Mouse (Mus musculus) layer of hippocampus, postnatal 25 days (tissue): ENCODE measurements around the gene Xrcc1. TPM values are rescaled to one million over a fixed set of nuclear protein-coding genes. Genes with fewer than 3 reads are reported as not detected.

Experiments used
- DNase-seq, 2 experiments: peaks; one replicate each; pipeline ENCODE4 v3.0.0; 2022; ENCODE audit warnings: mixed read lengths in 2 of 2, low spot score in 1 of 2; ENCODE audit errors: extremely low spot score in 1 of 2
- total RNA-seq, 2 experiments: library from RNA; stranded (reverse); gene quantifications; 2 replicates each; pipeline ENCODE4 v1.2.3; 2021

Xrcc1 gene
- total RNA-seq, 2 experiments from 2014 or later = 34.8 to 43.0 TPM

DNA sequence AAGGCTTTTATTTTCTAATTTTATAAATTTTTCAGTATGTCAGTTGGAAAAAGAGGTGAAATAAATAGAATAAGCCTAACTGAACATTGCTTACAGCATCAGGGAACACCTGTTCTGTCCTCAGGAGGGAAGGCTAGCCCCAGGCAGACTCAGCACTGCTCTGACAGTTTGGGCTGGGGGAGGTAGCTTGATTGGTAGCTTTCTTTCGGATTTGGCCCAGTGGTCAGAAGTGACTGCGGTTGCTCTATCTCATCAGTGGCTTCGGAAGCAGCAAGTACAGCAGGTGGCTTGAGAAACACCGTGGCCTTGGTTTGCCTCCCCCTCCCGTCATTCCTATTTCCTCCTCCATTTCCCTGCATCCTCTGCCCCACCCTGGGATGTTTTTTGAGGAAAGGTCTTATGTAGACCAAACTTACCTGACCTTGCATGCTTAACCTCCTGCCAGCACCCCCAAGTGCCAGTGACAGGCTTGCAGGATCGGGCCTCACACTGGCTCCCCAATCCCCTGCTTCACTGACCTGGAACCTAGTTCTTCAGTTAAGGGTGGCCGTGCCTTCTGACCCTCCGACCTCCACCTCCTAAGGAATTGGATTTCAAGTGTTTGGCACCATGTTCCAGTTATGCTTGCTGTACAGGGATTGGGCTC lies 17.2 kb downstream of the Xrcc1 start:
- DNase-seq = no peak

GRCm38 (mm10) chr7:24563837-24564206 lies 17.7 kb downstream of the Xrcc1 start:
- DNase-seq = no peak

DNA sequence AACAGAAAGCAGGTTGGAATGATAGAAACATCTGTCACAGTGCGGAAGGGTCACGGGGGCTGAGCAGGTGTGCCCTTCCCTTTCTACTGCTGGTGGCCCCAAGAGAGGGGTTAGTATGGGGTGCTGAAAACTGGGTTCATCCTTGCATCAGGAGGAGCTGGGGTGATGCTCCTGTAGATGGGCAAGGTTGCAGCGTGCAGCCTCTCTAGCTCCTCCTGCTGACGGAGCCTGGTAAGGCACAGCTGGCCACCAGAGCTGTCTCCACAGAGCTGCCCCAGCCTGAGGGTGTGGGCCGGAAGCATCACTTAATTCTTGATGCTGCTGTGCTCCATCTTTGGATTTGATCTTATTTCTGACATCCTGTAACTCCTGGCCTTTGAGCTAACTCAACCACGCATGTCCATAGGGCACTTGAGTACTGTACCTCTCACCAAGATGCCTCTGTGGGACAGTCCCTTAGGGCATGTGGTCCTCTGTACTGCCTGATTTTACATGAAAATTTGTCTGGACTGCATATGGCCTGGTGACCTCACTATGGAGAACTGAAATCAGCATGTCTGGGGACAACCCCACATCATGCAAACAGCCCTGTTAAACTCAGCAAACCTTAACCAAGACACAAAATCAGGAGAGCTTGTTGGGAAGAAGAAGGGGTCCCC lies 18.6 kb downstream of the Xrcc1 start:
- peak; percentile 34 to 79 for DNase-seq

DNA sequence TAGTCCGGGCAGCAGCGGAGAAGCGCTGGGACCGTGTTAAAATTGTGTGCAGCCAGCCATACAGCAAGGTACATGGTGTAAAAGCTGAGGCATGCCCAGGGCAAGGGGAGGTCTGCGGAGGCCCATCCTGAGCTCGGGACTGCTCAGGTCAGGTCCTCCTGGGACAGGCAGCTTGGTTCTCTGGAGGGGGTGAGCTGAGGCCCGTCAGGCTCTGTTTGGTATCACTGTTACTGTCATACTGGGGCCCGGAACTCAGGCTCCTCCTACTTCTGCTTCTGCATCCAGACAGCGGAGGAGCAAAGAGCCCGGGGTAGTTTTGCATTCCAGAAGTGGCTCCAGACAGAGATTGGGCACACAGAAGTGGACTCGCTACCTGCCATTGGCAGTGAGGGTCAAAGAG lies 19.5 kb downstream of the Xrcc1 start:
- no peak for DNase-seq

DNA sequence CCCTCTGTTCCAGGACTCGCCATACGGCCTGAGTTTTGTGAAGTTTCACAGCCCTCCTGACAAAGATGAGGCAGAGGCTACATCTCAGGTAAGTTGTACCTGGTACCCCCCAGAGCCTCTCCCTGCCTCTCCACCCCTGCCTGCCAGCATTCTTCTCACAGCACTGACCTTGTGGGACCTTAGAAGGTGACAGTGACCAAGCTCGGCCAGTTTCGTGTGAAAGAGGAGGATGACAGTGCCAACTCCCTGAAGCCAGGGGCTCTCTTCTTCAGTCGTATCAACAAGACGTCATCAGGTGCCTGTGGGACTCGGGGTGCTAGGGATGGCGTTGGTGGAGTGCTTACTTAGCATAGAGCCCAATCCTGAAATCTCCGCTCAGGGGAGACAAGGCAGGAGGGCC lies 20.1 kb downstream of the Xrcc1 start:
- DNase-seq = no peak

GRCm38 (mm10) chr7:24568512-24568911 lies 22.4 kb downstream of the Xrcc1 start:
- no peak for DNase-seq

DNA sequence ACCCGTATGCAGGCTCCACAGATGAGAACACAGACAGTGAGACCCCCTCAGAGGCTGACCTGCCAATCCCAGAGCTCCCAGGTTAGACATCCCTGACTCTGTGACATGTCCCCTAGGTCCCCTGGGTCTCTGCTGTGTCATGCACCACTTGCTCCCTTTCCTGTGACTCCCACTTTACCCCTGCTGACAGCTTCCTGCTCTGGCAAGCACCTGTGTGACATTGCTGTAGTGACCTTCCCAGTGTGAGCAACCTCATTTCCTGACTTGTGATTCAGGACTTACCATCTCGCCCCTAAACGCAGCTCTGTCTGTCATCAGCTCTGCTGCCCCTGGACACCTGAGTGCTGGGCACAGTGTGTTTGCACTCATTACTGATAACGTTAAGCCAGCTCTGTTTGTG lies 25.0 kb downstream of the Xrcc1 start:
- no peak for DNase-seq

- no peak for DNase-seq
Observed at GRCm38 (mm10) chr7:24572455-24572854, 26.4 kb downstream of the Xrcc1 start.

DNA sequence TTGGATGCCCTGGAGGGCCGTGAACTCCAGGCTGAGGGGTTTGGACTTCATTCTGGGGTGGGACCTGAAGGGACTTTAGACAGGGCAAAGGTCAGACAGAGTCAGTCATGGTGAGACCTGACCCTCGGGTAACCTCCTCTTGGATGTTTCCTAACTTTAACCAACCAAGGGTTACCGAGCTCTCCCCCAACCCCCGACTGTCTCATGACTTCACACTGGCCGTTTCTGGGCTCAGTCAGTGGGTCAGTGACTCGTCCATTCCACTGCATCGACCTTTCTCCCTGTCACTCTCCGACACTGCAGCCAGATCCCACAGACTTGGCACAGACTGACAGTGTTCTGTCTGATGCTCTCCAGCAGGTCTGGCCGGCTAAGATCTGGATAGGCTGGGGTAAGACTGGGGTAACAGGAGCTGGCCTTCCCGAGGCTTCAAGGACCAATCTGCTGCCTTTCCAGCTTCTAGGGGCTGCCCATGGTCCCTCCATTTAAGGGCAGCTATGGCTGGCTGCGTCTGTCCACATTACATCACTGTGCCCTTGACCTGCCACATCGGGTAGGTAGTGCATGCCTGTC lies 28.2 kb downstream of the Xrcc1 start:
- DNase-seq = no peak

GRCm38 (mm10) chr7:24577811-24578210 lies 31.7 kb downstream of the Xrcc1 start:
- no peak for DNase-seq

DNA sequence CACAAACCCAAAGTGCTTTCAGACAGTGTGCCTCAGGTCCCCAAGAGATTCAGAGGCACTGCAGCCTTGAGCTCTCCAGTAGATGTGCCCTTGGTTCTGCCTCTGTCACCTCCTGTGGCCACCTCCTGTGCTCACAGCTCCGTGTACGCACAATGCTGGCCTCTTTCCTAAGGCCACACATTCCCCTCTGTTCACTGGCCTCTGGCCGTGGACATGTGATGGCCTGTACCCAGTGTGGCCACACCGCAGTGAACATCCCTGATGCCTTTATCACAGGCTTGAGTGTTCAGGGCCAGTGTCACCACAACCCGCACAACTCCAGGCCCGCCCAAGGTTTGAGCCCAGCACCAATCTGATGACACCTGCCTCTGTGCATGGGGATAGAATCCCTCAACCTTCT lies 38.8 kb downstream of the Xrcc1 start:
- DNase-seq = no peak

GRCm38 (mm10) chr7:24585995-24586394 lies 39.9 kb downstream of the Xrcc1 start:
- DNase-seq = no peak

DNA sequence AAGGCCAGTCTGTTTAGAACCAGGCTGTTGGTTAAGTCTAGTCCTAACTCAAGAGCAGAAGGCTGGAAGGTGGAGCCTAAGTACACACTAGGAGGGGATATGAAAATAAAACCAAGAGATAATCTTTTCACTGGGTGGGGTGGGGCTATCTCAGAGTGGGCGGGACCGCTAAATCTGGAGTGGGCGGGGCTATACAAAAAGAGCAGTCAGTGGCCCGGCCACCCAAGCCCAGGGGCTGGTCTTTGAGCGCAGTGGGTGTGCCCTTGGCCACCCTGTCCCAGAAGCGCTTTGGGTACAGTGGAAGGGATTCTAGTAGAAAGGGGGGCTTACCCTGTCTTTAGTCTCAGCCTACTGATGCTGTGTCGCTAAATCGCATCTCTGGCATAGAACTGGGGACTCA lies 40.7 kb downstream of the Xrcc1 start:
- no peak for DNase-seq

GRCm38 (mm10) chr7:24587330-24588105 lies 41.4 kb downstream of the Xrcc1 start, which contains the start of the genes Ethe1 and Zfp575:
TSS of gene Ethe1 (plus strand) at chr7:24587543.
TSS of gene Zfp575 (minus strand) at chr7:24587641.
- peak; percentile 76 to 82 for DNase-seq

DNA sequence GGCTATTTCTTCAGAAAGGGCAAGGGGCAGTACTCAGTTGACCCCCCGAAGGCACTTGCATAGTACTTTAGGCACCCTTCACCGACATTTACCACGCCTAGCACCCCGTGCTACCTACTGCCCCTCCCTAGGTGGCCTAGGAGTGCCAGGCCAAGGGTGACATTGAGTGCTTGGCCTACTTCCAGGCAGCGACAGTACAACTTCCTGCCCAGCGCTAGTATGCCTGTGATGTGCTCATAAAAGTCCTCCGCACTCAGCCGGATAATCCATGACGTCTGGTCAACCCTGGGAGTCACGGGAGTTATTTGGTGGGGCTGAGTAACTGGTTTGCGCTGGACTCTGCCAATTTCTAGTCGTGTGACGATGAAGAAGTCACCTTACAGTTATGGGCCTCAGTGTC lies 42.2 kb downstream of the Xrcc1 start:
- DNase-seq = no peak

GRCm38 (mm10) chr7:24591735-24592134 lies 45.6 kb downstream of the Xrcc1 start:
- no peak for DNase-seq

GRCm38 (mm10) chr7:24592163-24592562 lies 46.1 kb downstream of the Xrcc1 start:
- no peak for DNase-seq

GRCm38 (mm10) chr7:24592781-24593180 lies 46.7 kb downstream of the Xrcc1 start:
- no peak for DNase-seq

DNA sequence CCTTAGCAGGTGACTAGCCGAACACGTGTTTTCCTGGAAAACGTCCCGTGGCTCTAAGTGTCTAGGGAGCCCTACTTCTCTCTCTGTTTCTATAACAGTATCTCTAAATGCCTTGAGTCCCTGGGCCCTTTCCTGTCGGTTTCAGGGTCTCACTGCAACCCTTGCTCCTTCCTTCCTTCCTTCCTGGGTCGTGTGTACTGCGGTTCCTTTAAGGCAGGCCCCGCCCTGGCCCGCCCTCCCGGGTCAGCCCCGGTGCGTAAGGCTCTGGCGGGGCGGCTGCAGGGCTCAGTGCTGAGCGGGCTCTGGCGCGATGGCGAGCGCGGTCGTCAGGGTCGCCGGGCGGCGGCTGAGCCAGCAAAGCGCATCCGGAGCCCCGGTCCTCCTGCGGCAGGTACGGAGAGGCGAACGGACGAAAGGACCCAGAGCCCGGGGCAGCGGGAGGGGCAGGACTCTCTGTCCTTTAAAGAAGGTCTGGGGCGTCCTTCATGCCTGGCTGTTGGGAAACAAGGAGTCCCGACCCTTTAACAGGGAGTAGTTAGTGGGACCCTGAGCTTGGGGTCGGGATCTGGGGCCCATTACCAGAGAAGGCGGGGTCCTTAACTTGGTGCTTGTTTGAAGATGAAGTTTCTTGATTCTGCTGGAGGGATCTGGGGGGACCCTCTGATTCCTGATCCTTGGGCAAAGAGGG lies 47.7 kb downstream of the Xrcc1 start:
- DNase-seq = peak; percentile 44 to 49

DNA sequence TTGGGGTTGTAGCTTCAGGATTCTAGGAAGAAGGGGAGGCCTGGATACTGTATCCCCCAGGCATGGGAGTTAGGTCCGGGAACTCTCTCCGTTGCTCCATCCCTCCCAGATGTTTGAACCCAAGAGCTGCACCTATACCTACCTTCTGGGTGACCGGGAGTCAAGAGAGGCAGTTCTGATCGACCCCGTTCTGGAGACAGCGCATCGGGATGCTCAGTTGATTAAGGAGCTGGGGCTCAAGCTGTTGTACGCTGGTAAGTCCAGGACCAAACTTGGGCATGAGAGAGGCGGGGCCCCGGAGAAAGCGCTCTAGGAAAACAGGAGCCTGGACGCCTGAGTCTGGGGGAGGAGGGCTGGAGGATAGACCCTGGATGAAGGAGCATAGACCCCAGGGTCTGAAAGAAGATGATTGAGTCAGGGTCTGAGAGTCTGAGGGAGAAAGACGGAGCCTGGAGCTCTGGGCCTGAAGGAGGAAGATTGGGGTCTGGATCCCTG lies 48.3 kb downstream of the Xrcc1 start:
- no peak for DNase-seq
